8 mouse cellular contexts compared by ENCODE assay signal in genomic region chr2:102038229-102038894, GRCm38 (mm10).
A peak's percentile ranks its signal among the peaks of the same experiment; 100 is the strongest.
DNase-seq lines count a peak whose midpoint lies in the region; ATAC-seq and TF ChIP-seq lines count a peak whose summit lies in the region.

No protein-coding gene starts in this region.

- TF ChIP-seq POLR2A in bone marrow, adult 2 months (IDR thresholded peaks at IDR 0.05; ENCODE audit: borderline replicate concordance, control insufficient read depth, low read depth, low read length): no peak

- H3K9ac ChIP-seq in hindbrain, postnatal 0 days (replicated peaks; ENCODE audit: low read length): no peak overlapping the region
- H3K9ac ChIP-seq in intestine, embryonic 15.5 days: no peak overlapping the region

- no peak for TF ChIP-seq CTCF in bone marrow, adult 2 months (IDR thresholded peaks at IDR 0.05; ENCODE audit: control insufficient read depth, insufficient read depth, low read length)
- TF ChIP-seq CTCF in hindbrain, postnatal 0 days (IDR thresholded peaks at IDR 0.05; ENCODE audit: low read depth): no peak

- H3K4me2 ChIP-seq in hindbrain, postnatal 0 days (ENCODE audit: low read depth, low read length): no peak overlapping the region
- H3K4me2 ChIP-seq in intestine, embryonic 15.5 days (replicated peaks): no peak overlapping the region

- WGBS in bone marrow, adult 2 months: 54% methylated on average over 10 of the region's 10 CpGs
- 29% methylated on average over 10 of the region's 10 CpGs for WGBS in hindbrain, postnatal 0 days
- WGBS in intestine, embryonic 15.5 days: 48% methylated on average over 10 of the region's 10 CpGs

- H3K9me3 ChIP-seq in hindbrain, postnatal 0 days (ENCODE audit: low read length): no peaks in the 10 kb centered on the region
- no peaks in the 10 kb centered on the region for H3K9me3 ChIP-seq in intestine, embryonic 15.5 days

- H3K36me3 ChIP-seq in hindbrain, postnatal 0 days (ENCODE audit: insufficient read depth, low read length): no peaks in the 10 kb centered on the region
- no peaks in the 10 kb centered on the region for H3K36me3 ChIP-seq in intestine, embryonic 15.5 days

- no peak overlapping the region for H3K4me3 ChIP-seq in bone marrow, adult 2 months (replicated peaks; ENCODE audit: control insufficient read depth, low read depth, low read length)
- no peak overlapping the region for H3K4me3 ChIP-seq in hindbrain, postnatal 0 days (ENCODE audit: low read length)
- no peak overlapping the region for H3K4me3 ChIP-seq in intestine, embryonic 15.5 days (replicated peaks)

- ATAC-seq in frontal cortex, adult (ENCODE audit: low TSS enrichment): peak; percentile 88
- peak; percentile 86 for ATAC-seq in hindbrain, postnatal 0 days
- no peak for ATAC-seq in intestine, embryonic 15.5 days

- peaks cover 4% of the 10 kb centered on the region for H3K4me1 ChIP-seq in bone marrow, adult 2 months (ENCODE audit: control insufficient read depth, insufficient read depth, low read length)
- H3K4me1 ChIP-seq in hindbrain, postnatal 0 days (ENCODE audit: insufficient read depth, low read length): peaks cover 15% of the 10 kb centered on the region
- H3K4me1 ChIP-seq in intestine, embryonic 15.5 days (replicated peaks): peaks cover 24% of the 10 kb centered on the region

- peak; percentile 38 for DNase-seq in kidney, adult 11 months
- DNase-seq in kidney, adult 18-20 months: no peak
- DNase-seq in hindbrain, postnatal 0 days (ENCODE audit: low spot score): peak; percentile 83
- DNase-seq in lung, postnatal 36 days: peak; percentile 51
- DNase-seq in skeletal muscle tissue, adult 2 months (ENCODE audit: low read depth, low spot score): peak; percentile 43

- peak overlapping the region; percentile 64; the same call in 1 of the 2 replicates for H3K27ac ChIP-seq in bone marrow, adult 2 months (ENCODE audit: control insufficient read depth, insufficient read depth, low read depth, low read length, poor library complexity)
- peak overlapping the region; percentile 48; the same call in 1 of the 2 replicates for H3K27ac ChIP-seq in hindbrain, postnatal 0 days
- no peak overlapping the region for H3K27ac ChIP-seq in intestine, embryonic 15.5 days

- H3K27me3 ChIP-seq in hindbrain, postnatal 0 days (ENCODE audit: insufficient read depth, low read length): no peaks in the 10 kb centered on the region
- no peaks in the 10 kb centered on the region for H3K27me3 ChIP-seq in intestine, embryonic 15.5 days (replicated peaks)
